8 mouse cellular contexts compared by ENCODE assay signal in genomic region chr7:35317729-35318609, GRCm38 (mm10). TPM values are rescaled to one million over a fixed set of nuclear protein-coding genes. Genes with fewer than 3 reads are reported as not detected.
DNase-seq lines count a peak whose midpoint lies in the region; ATAC-seq and TF ChIP-seq lines count a peak whose summit lies in the region.

Gene Gpatch1 (minus strand): TSS chr7:35318440.

- peak within 1 kb of the TSS; percentile 81 for H3K4me3 ChIP-seq in embryonic facial prominence, embryonic 10.5 days
- peak within 1 kb of the TSS; percentile 94 for H3K4me3 ChIP-seq in intestine, postnatal 0 days (ENCODE audit: low read depth, low read length)
- H3K4me3 ChIP-seq in midbrain, embryonic 11.5 days (ENCODE audit: low read depth, low read length) = peak within 1 kb of the TSS; percentile 92

- ATAC-seq in granulocyte monocyte progenitor cell, adult 5-6 weeks (replicated peaks; ENCODE audit: poor library complexity, severe bottlenecking) = peak; percentile 97
- peak; percentile 65 for ATAC-seq in intestine, postnatal 0 days
- ATAC-seq in midbrain, embryonic 11.5 days (ENCODE audit: low FRiP score) = peak; percentile 89

- H3K4me2 ChIP-seq in intestine, postnatal 0 days (replicated peaks; ENCODE audit: low read depth) = peak within 1 kb of the TSS; percentile 74
- peak within 1 kb of the TSS; percentile 72 for H3K4me2 ChIP-seq in midbrain, embryonic 11.5 days

- no peak for TF ChIP-seq CTCF in intestine, postnatal 0 days (IDR thresholded peaks at IDR 0.05; ENCODE audit: low read depth)

- H3K9me3 ChIP-seq in embryonic facial prominence, embryonic 10.5 days = no peaks in the 10 kb centered on the region
- no peaks in the 10 kb centered on the region for H3K9me3 ChIP-seq in intestine, postnatal 0 days (ENCODE audit: control insufficient read depth)
- no peaks in the 10 kb centered on the region for H3K9me3 ChIP-seq in midbrain, embryonic 11.5 days (ENCODE audit: control insufficient read depth, low read length)

- intact Hi-C loops in left cerebral cortex, postnatal 4 days (cut with DNase I) = no loop called here

- peak within 1 kb of the TSS; percentile 73 for H3K27ac ChIP-seq in embryonic facial prominence, embryonic 10.5 days (replicated peaks)
- peak within 1 kb of the TSS; percentile 80 for H3K27ac ChIP-seq in intestine, postnatal 0 days (ENCODE audit: low read depth, low read length)
- no peak within 1 kb of the TSS for H3K27ac ChIP-seq in midbrain, embryonic 11.5 days (ENCODE audit: low read depth, low read length)

- no peaks in the 10 kb centered on the region for H3K27me3 ChIP-seq in embryonic facial prominence, embryonic 10.5 days (replicated peaks; ENCODE audit: low read depth, poor library complexity, severe bottlenecking)
- no peaks in the 10 kb centered on the region for H3K27me3 ChIP-seq in intestine, postnatal 0 days (replicated peaks; ENCODE audit: control insufficient read depth, insufficient read depth, low read length)
- H3K27me3 ChIP-seq in midbrain, embryonic 11.5 days (ENCODE audit: control insufficient read depth, insufficient read depth, low read length) = no peaks in the 10 kb centered on the region

- peaks cover 26% of the 10 kb centered on the region for H3K4me1 ChIP-seq in embryonic facial prominence, embryonic 10.5 days
- no peaks in the 10 kb centered on the region; the same call in 1 of the 2 replicates for H3K4me1 ChIP-seq in intestine, postnatal 0 days (replicated peaks; ENCODE audit: control insufficient read depth, insufficient read depth, low read length)
- H3K4me1 ChIP-seq in midbrain, embryonic 11.5 days (ENCODE audit: control insufficient read depth, insufficient read depth, low read length) = peaks cover 8% of the 10 kb centered on the region

- DNase-seq in adrenal gland, postnatal 14 days = peak; percentile 96
- peak; percentile 90 for DNase-seq in embryonic facial prominence, embryonic 10.5 days (ENCODE audit: low spot score)
- peak; percentile 93 for DNase-seq in left cerebral cortex, postnatal 4 days
- peak; percentile 100 for DNase-seq in midbrain, embryonic 11.5 days (ENCODE audit: low spot score, missing footprints)
- DNase-seq in right cerebral cortex, postnatal 4 days = peak; percentile 97
- DNase-seq in yolk sac, embryonic 10.5 days (ENCODE audit: low spot score) = peak; percentile 89

- peak within 1 kb of the TSS; percentile 71 for H3K9ac ChIP-seq in intestine, postnatal 0 days (ENCODE audit: low read depth, low read length)
- H3K9ac ChIP-seq in midbrain, embryonic 11.5 days (ENCODE audit: low read length) = peak within 1 kb of the TSS; percentile 84

- H3K36me3 ChIP-seq in embryonic facial prominence, embryonic 10.5 days (replicated peaks) = no peaks in the 10 kb centered on the region
- no peaks in the 10 kb centered on the region for H3K36me3 ChIP-seq in intestine, postnatal 0 days (ENCODE audit: control insufficient read depth, insufficient read depth)
- no peaks in the 10 kb centered on the region for H3K36me3 ChIP-seq in midbrain, embryonic 11.5 days (ENCODE audit: control insufficient read depth, insufficient read depth, low read length)

- WGBS in embryonic facial prominence, embryonic 10.5 days = 2% methylated on average over 39 of the region's 39 CpGs
- WGBS in intestine, postnatal 0 days = 2% methylated on average over 39 of the region's 39 CpGs
- 2% methylated on average over 39 of the region's 39 CpGs for WGBS in midbrain, embryonic 11.5 days

RNA-seq across cellular contexts. Expression of gene Gpatch1, which starts in this region (rescaled TPM):
- total RNA-seq in adrenal gland, postnatal 14 days (2021) = 14.0 and 17.1 TPM in 2 replicates
- polyA plus RNA-seq in embryonic facial prominence, embryonic 10.5 days (2016; fragmentation: Nextera tagmentation; extraction: Ambion mirVana) = 17.9 and 18.7 TPM in 2 replicates
- total RNA-seq in granulocyte monocyte progenitor cell, adult 5-6 weeks (2014; fragmentation: Nextera tagmentation) = 20.4 and 29.5 TPM in 2 replicates
- 15.4 and 17.4 TPM in 2 replicates for total RNA-seq in granulocyte monocyte progenitor cell, adult 5-6 weeks (2017)
- polyA plus RNA-seq in intestine, postnatal 0 days (2015; fragmentation: Nextera tagmentation; extraction: Ambion mirVana) = 8.6 and 9.1 TPM in 2 replicates
- total RNA-seq in left cerebral cortex, postnatal 4 days (2021) = 10 to 100 TPM; 26.7 to 31.7 TPM
- 19.4 and 20.2 TPM in 2 replicates for polyA plus RNA-seq in midbrain, embryonic 11.5 days (2014; fragmentation: Nextera tagmentation; extraction: Ambion mirVana)
